ENCODE assay signal across 7 mouse cellular contexts in the genomic region with DNA sequence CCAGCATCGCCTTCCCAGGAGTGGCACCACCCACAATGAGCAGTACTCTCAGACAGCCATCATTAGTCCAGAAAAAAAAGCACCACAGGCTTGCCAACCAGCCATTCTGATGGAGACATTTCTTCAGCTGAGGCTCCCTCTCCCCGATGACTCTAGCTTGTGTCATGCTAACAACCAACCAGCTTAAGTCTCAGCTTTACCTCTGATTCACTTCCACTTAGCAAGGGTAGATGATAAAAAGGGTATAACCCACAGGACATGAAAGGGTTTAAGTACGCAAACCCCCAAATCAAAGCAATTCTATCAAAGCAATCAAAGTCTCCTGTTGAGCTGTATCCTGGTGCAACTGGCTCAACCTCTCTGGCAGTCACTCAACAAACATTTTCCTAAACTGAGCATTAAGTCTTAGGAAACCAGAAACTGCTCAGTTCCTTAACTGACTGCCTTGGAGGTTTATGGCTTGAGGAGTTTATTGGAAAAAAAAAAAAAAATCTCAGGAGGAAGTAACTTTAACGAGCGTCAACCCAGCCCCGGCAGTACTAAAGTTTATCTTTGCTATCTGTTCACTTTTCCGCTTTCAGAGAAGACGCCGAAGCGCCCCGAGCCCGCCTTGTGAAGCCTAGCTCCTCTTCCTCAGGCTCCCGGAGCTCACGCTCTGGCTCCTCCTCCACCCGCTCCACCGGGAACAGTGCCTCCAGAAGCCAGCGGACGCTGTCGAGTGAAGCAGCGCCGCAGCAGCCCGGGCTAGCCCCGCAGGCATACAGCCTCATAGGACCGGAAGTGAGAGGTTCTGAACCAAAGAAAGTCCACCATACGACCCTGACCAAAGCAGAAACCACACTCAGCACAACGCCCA. TPM values are rescaled to one million over a fixed set of nuclear protein-coding genes. Genes with fewer than 3 reads are reported as not detected.
DNase-seq lines count a peak whose midpoint lies in the region; TF ChIP-seq lines count a peak whose summit lies in the region.

No protein-coding gene starts in this region.

- H3K4me3 ChIP-seq in bone marrow macrophage, adult 2 months (ENCODE audit: insufficient read depth, low read length): peak overlapping the region; percentile 52

- H3K27ac ChIP-seq in bone marrow macrophage, adult 2 months (ENCODE audit: insufficient read depth, low read depth, low read length): peak overlapping the region; percentile 98

- H3K36me3 ChIP-seq in splenic B cell, adult 2 months (ENCODE audit: control insufficient read depth, insufficient read depth, low read length, poor library complexity, severe bottlenecking): no peaks in the 10 kb centered on the region

- peak; percentile 52 for DNase-seq in NIH3T3 (ENCODE audit: low read depth)
- peak; percentile 70 to 71 for DNase-seq in heart, adult 9 months (ENCODE audit: low spot score in 2 of 2)
- DNase-seq in kidney, adult 9 months: peak; percentile 70
- DNase-seq in lung, postnatal 10 days: peak; percentile 72
- DNase-seq in splenic B cell, adult 2 months (ENCODE audit: low read depth, low spot score): peak; percentile 35
- no peak for DNase-seq in Muller cell, postnatal 12 days (ENCODE audit: inconsistent ontology term)

- no peak for TF ChIP-seq CTCF in bone marrow macrophage, adult 2 months (IDR thresholded peaks at IDR 0.05; ENCODE audit: low read depth, low read length)

- no peaks in the 10 kb centered on the region for H3K27me3 ChIP-seq in splenic B cell, adult 2 months (ENCODE audit: control insufficient read depth, insufficient read depth, low read length, poor library complexity, severe bottlenecking)

- peaks cover 52% of the 10 kb centered on the region for H3K4me1 ChIP-seq in bone marrow macrophage, adult 2 months (ENCODE audit: control insufficient read depth, insufficient read depth, low read length)

- no peak for TF ChIP-seq POLR2A in bone marrow macrophage, adult 2 months (IDR thresholded peaks at IDR 0.05; ENCODE audit: borderline replicate concordance, low read depth, low read length)

RNA-seq across cellular contexts. Expression of a gene that starts 18.8 kb away (rescaled TPM):
- 1,438 and 1,604 TPM in 2 replicates for polyA plus RNA-seq in bone marrow macrophage, adult 2 months (2012; ENCODE audit: insufficient read depth, insufficient read length, missing spikeins)
